Mouse (Mus musculus) heart, postnatal 0 days (tissue): ENCODE measurements around the gene Snrnp70. TPM values are rescaled to one million over a fixed set of nuclear protein-coding genes. Genes with fewer than 3 reads are reported as not detected.

Experiments
- ATAC-seq: fragments of 200-750 bp; cut with Nextera tagmentation; 2 replicates; pipeline ENCODE4 v1.8.0; 2017; ENCODE audit warnings: low read depth, moderate number of reproducible peaks, moderate library complexity; ENCODE audit not compliant: insufficient read depth
- DNase-seq: peaks from one replicate; pipeline ENCODE4 v3.0.0-alpha.2; 2016; ENCODE audit warnings: low spot score
- H3K27ac ChIP-seq: fragments of 300-500 bp; sonication (generic); 2 replicates; pipeline ENCODE4 v1.5.1; 2014; ENCODE audit warnings: low read depth, mild to moderate bottlenecking
- H3K27me3 ChIP-seq: fragments of 300-500 bp; sonication (generic); 2 replicates; pipeline ENCODE4 v1.6.1; 2014; ENCODE audit warnings: low read length, mixed read lengths; ENCODE audit not compliant: control insufficient read depth, insufficient read depth
- H3K36me3 ChIP-seq: fragments of 300-500 bp; sonication (generic); replicated peaks from 2 replicates; pipeline ENCODE4 v1.6.1; 2014; ENCODE audit warnings: low read length, mixed read lengths; ENCODE audit not compliant: control insufficient read depth, insufficient read depth
- H3K4me1 ChIP-seq: fragments of 300-500 bp; sonication (generic); 2 replicates; pipeline ENCODE4 v1.6.1; 2014; ENCODE audit warnings: antibody characterized with exemption; ENCODE audit not compliant: control insufficient read depth, insufficient read depth
- H3K4me2 ChIP-seq: fragments of 300-500 bp; sonication (generic); 2 replicates; pipeline ENCODE4 v1.6.1; 2014; ENCODE audit warnings: low read depth, mild to moderate bottlenecking, low read length, moderate library complexity
- H3K4me3 ChIP-seq: fragments of 300-500 bp; sonication (generic); 2 replicates; pipeline ENCODE4 v1.5.1; 2014; ENCODE audit warnings: low read depth, low read length
- H3K9ac ChIP-seq: fragments of 300-500 bp; sonication (generic); replicated peaks from 2 replicates; pipeline ENCODE4 v1.6.1; 2014; ENCODE audit warnings: low read depth, low read length, mixed read lengths
- H3K9me3 ChIP-seq: fragments of 300-500 bp; sonication (generic); replicated peaks from 2 replicates; pipeline ENCODE4 v1.6.1; 2016; ENCODE audit warnings: low read length; ENCODE audit not compliant: control insufficient read depth
- CTCF ChIP-seq: IDR thresholded peaks from 2 replicates; pipeline ENCODE4 v1.5.1; 2016; ENCODE audit warnings: antibody characterized with exemption, control low read depth, low read depth
- EP300 ChIP-seq: IDR thresholded peaks from 2 replicates; pipeline ENCODE4 v1.6.1; 2016; ENCODE audit warnings: antibody characterized with exemption, low read depth
- WGBS: fragments of 180-500 bp; shearing (Covaris S2); extraction: QIAGEN DNeasy Blood & Tissue Kit; methylation state at CpG from one replicate; pipeline ENCODE4 v1.1.7; 2014; 5-methylcytosine and 5-hydroxymethylcytosine counted together
- polyA plus RNA-seq: library from polyadenylated mRNA; unstranded; fragments of >200 nt; fragmentation: Nextera tagmentation; extraction: Ambion mirVana; gene quantifications from 2 replicates; pipeline ENCODE4 v1.2.1, GENCODE M21; 2015
- total RNA-seq: library from RNA; depleted of rRNA; stranded (reverse); fragments of >200 nt; gene quantifications from 2 replicates; pipeline ENCODE4 v1.2.3, GENCODE M21; 2014; ENCODE audit warnings: low replicate concordance

Gene Snrnp70
- total and polyA plus RNA-seq, 2 experiments from 2014 or later = 79.7 to 141 TPM

GRCm38 (mm10) chr7:45341303-45341702, 54.2 kb downstream of the Snrnp70 start:
- H3K4me1 ChIP-seq = peaks cover 42% of the 10 kb centered on the region
- H3K9ac ChIP-seq = no peak overlapping the region
- 4% methylated on average over 8 of the region's 8 CpGs for WGBS
- DNase-seq (peak; percentile 92), ATAC-seq (peak; percentile 69)
- H3K27ac ChIP-seq = no peak overlapping the region
- no peak overlapping the region for H3K4me3 ChIP-seq
- H3K9me3 ChIP-seq = no peaks in the 10 kb centered on the region
- no peaks in the 10 kb centered on the region for H3K36me3 ChIP-seq
- no peak for TF ChIP-seq EP300
- TF ChIP-seq CTCF = peak; percentile 89
- peak overlapping the region; percentile 94 for H3K4me2 ChIP-seq
- H3K27me3 ChIP-seq = no peaks in the 10 kb centered on the region; the same call in 1 of the 2 replicates

- Histone ChIP-seq H3K36me3 (no peaks in the 10 kb centered on the region), H3K4me1 (peaks cover 42% of the 10 kb centered on the region), H3K4me3 (peak overlapping the region; percentile 53), H3K9me3 (no peaks in the 10 kb centered on the region), H3K27me3 (no peaks in the 10 kb centered on the region; the same call in 1 of the 2 replicates), H3K27ac (no peak overlapping the region), H3K9ac (no peak overlapping the region), H3K4me2 (peak overlapping the region; percentile 94)
- TF ChIP-seq CTCF (no peak), EP300 (no peak)
- DNase-seq (peak; percentile 35), ATAC-seq (no peak)
- under 1% methylated on average over 11 of the region's 11 CpGs for whole genome bisulfite sequencing
These were observed 54.9 kb downstream of the Snrnp70 start for GRCm38 (mm10) chr7:45340669-45341068.

- peaks cover 42% of the 10 kb centered on the region for H3K4me1 ChIP-seq
- ATAC-seq (no peak), DNase-seq (no peak)
These were observed 55.5 kb downstream of the Snrnp70 start for GRCm38 (mm10) chr7:45340066-45340442.

GRCm38 (mm10) chr7:45339410-45340065, 56.0 kb downstream of the Snrnp70 start:
- H3K27me3 ChIP-seq = no peaks in the 10 kb centered on the region; the same call in 1 of the 2 replicates
- H3K36me3 ChIP-seq = no peaks in the 10 kb centered on the region
- H3K4me2 ChIP-seq = peak overlapping the region; percentile 94
- H3K9ac ChIP-seq = peak overlapping the region; percentile 40
- H3K4me1 ChIP-seq = peaks cover 42% of the 10 kb centered on the region
- ATAC-seq (peak; percentile 52), DNase-seq (peak; percentile 60)
- peak overlapping the region; percentile 53 for H3K4me3 ChIP-seq
- H3K27ac ChIP-seq = no peak overlapping the region
- TF ChIP-seq CTCF (peak; percentile 26), EP300 (no peak)
- 1% methylated on average over 37 of the region's 39 CpGs for WGBS
- H3K9me3 ChIP-seq = no peaks in the 10 kb centered on the region

More at GRCm38 (mm10) chr7:45340066-45340442, 55.5 kb downstream of the Snrnp70 start:
- no peaks in the 10 kb centered on the region for H3K9me3 ChIP-seq
- no peaks in the 10 kb centered on the region for H3K36me3 ChIP-seq
- 2% methylated on average over 11 of the region's 11 CpGs for WGBS
- TF ChIP-seq EP300 = no peak
- no peak for TF ChIP-seq CTCF
- no peaks in the 10 kb centered on the region; the same call in 1 of the 2 replicates for H3K27me3 ChIP-seq
- H3K9ac ChIP-seq = peak overlapping the region; percentile 40; the same call in 1 of the 2 replicates
- H3K4me2 ChIP-seq = peak overlapping the region; percentile 94
- no peak overlapping the region for H3K27ac ChIP-seq
- peak overlapping the region; percentile 53 for H3K4me3 ChIP-seq

- TF ChIP-seq EP300 (no peak), CTCF (no peak)
- Histone ChIP-seq H3K27ac (no peak overlapping the region), H3K27me3 (no peaks in the 10 kb centered on the region; the same call in 1 of the 2 replicates), H3K9ac (no peak overlapping the region), H3K4me3 (peak overlapping the region; percentile 32), H3K9me3 (no peaks in the 10 kb centered on the region), H3K36me3 (no peaks in the 10 kb centered on the region), H3K4me2 (peak overlapping the region; percentile 94), H3K4me1 (peaks cover 46% of the 10 kb centered on the region)
- DNase-seq (no peak), ATAC-seq (no peak)
- WGBS = 8% methylated on average over 14 of the region's 14 CpGs
These were observed 57.2 kb downstream of the Snrnp70 start for GRCm38 (mm10) chr7:45338161-45338911.
